Mouse (Mus musculus) heart, embryonic 14.5 days (tissue): Measurements from ENCODE around the gene Gid8. TPM values are rescaled to one million over a fixed set of nuclear protein-coding genes. Genes with fewer than 3 reads are reported as not detected.
A peak's percentile ranks its signal among the peaks of the same experiment; 100 is the strongest.

Experiments used
- ATAC-seq: fragments of 200-750 bp; cut with Nextera tagmentation; 2 replicates; pipeline ENCODE4 v1.8.0; 2017; ENCODE audit warnings: low read depth, moderate TSS enrichment; ENCODE audit not compliant: insufficient number of reproducible peaks, insufficient read depth, low FRiP score
- H3K27ac ChIP-seq, 2 experiments: fragments of 200-500 bp in 1 of 2; fragments of 300-500 bp in 1 of 2; sonication (generic) in 1 of 2; replicated peaks in 1 of 2; 2 replicates each; pipeline ENCODE4 v1.5.1; 2012 to 2014; ENCODE audit warnings: low read depth in 2 of 2, low read length in 2 of 2, control low read depth in 1 of 2, mild to moderate bottlenecking in 1 of 2, mixed read lengths in 1 of 2; ENCODE audit not compliant: control insufficient read depth in 1 of 2, insufficient read depth in 1 of 2
- H3K27me3 ChIP-seq: fragments of 300-500 bp; sonication (generic); 2 replicates; pipeline ENCODE4 v1.6.1; 2014; ENCODE audit warnings: mild to moderate bottlenecking, low read length, control low read depth; ENCODE audit not compliant: control insufficient read depth, insufficient read depth
- H3K36me3 ChIP-seq: fragments of 300-500 bp; sonication (generic); 2 replicates; pipeline ENCODE4 v1.6.1; 2014; ENCODE audit warnings: mild to moderate bottlenecking, control low read depth, low read length, mixed read lengths; ENCODE audit not compliant: control insufficient read depth, insufficient read depth
- H3K4me1 ChIP-seq, 2 experiments: fragments of 200-500 bp in 1 of 2; fragments of 300-500 bp in 1 of 2; sonication (generic) in 1 of 2; 2 replicates each; pipeline ENCODE4 v1.6.1; 2012 to 2014; ENCODE audit warnings: low read length in 2 of 2, control low read depth in 1 of 2, mixed read lengths in 1 of 2; ENCODE audit not compliant: control insufficient read depth in 2 of 2, insufficient read depth in 2 of 2
- H3K4me2 ChIP-seq: fragments of 300-500 bp; sonication (generic); 2 replicates; pipeline ENCODE4 v1.6.1; 2014; ENCODE audit warnings: mild to moderate bottlenecking, low read length
- H3K4me3 ChIP-seq, 2 experiments: fragments of 200-500 bp in 1 of 2; fragments of 300-500 bp in 1 of 2; sonication (generic) in 1 of 2; 2 replicates each; pipeline ENCODE4 v1.5.1; 2012 to 2014; ENCODE audit warnings: low read length in 2 of 2, mild to moderate bottlenecking in 2 of 2, control low read depth in 1 of 2, low read depth in 1 of 2, moderate library complexity in 1 of 2; ENCODE audit not compliant: control insufficient read depth in 1 of 2, insufficient read depth in 1 of 2
- H3K9ac ChIP-seq: fragments of 300-500 bp; sonication (generic); 2 replicates; pipeline ENCODE4 v1.6.1; 2014; ENCODE audit warnings: mild to moderate bottlenecking, low read length
- H3K9me3 ChIP-seq: fragments of 300-500 bp; sonication (generic); 2 replicates; pipeline ENCODE4 v1.6.1; 2016; ENCODE audit warnings: low read length, control low read depth; ENCODE audit not compliant: control insufficient read depth
- WGBS: fragments of 180-500 bp; shearing (Covaris S2); extraction: QIAGEN DNeasy Blood & Tissue Kit; methylation state at CpG from one replicate; pipeline ENCODE4 v1.1.7; 2014; 5-methylcytosine and 5-hydroxymethylcytosine counted together
- polyA plus RNA-seq: library from polyadenylated mRNA; unstranded; fragments of >200 nt; fragmentation: Nextera tagmentation; extraction: Ambion mirVana; gene quantifications from 2 replicates; pipeline ENCODE4 v1.2.1, GENCODE M21; 2014

The Gid8 gene
- polyA plus RNA-seq: 49.0 and 50.5 TPM in 2 replicates

DNA sequence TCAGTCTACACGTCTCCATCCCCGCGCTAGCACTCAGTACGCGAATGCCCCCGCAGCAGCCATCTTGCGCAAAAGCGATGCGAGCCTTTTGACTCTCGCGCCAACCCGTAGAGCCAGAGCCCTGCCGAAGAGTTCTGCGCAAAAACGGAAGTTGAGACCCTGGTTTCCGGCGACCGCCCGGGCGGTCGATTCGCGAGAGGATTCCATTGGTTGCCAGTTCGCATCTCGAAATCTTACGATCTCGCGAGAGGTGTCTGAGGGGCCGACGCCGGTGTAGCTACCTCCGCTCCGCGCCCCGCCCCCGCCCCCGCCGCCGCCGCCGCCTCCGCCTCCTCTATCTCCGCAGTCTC lies at the start of gene Gid8, which contains the start of gene Dido1:
TSS of gene Gid8 (plus strand) at position 195 of the 350 bp plus-strand sequence.
TSS of gene Dido1 (minus strand) at position 77 of the 350 bp plus-strand sequence.
- no peaks in the 10 kb centered on the region for H3K27me3 ChIP-seq
- peak within 1 kb of the TSS; percentile 82 to 88 for H3K27ac ChIP-seq
- under 1% methylated on average over 34 of the region's 43 CpGs for WGBS
- peak; percentile 92 for ATAC-seq
- peaks cover 5 to 24% of the 10 kb centered on the region in 2 experiments for H3K4me1 ChIP-seq
- peak within 1 kb of the TSS; percentile 99 for H3K9ac ChIP-seq
- peak within 1 kb of the TSS; percentile 89 for H3K4me2 ChIP-seq
- H3K9me3 ChIP-seq: no peaks in the 10 kb centered on the region
- H3K4me3 ChIP-seq: peak within 1 kb of the TSS; percentile 76 to 100
- H3K36me3 ChIP-seq: peaks cover 27% of the 10 kb centered on the region

GRCm38 (mm10) chr2:180660521-180660920 lies 49.4 kb upstream of the Gid8 start:
- H3K9ac ChIP-seq: no peak overlapping the region
- H3K9me3 ChIP-seq: no peaks in the 10 kb centered on the region
- H3K4me1 ChIP-seq: no peaks in the 10 kb centered on the region; a peak in 1 of 4 replicates
- H3K36me3 ChIP-seq: peaks cover 39% of the 10 kb centered on the region
- H3K4me2 ChIP-seq: no peak overlapping the region
- H3K27me3 ChIP-seq: no peaks in the 10 kb centered on the region
- H3K4me3 ChIP-seq: no peak overlapping the region
- WGBS: 84% methylated on average over 5 of the region's 5 CpGs
- no peak for ATAC-seq
- H3K27ac ChIP-seq: no peak overlapping the region

- 73% methylated on average over 4 of the region's 4 CpGs for WGBS
- Histone ChIP-seq H3K27ac (no peak overlapping the region), H3K9me3 (no peaks in the 10 kb centered on the region), H3K36me3 (peaks cover 54% of the 10 kb centered on the region), H3K4me2 (no peak overlapping the region), H3K27me3 (no peaks in the 10 kb centered on the region), H3K9ac (no peak overlapping the region), H3K4me1 (no peaks in the 10 kb centered on the region; a peak in 1 of 4 replicates), H3K4me3 (no peak overlapping the region)
- no peak for ATAC-seq
These were observed 47.9 kb upstream of the Gid8 start for GRCm38 (mm10) chr2:180662008-180662407.

- Histone ChIP-seq H3K9ac (no peak overlapping the region), H3K27ac (no peak overlapping the region), H3K4me3 (no peak overlapping the region), H3K4me1 (no peaks in the 10 kb centered on the region), H3K9me3 (no peaks in the 10 kb centered on the region), H3K36me3 (peaks cover 60% of the 10 kb centered on the region), H3K4me2 (no peak overlapping the region), H3K27me3 (no peaks in the 10 kb centered on the region)
- no peak for ATAC-seq
- WGBS: 89% methylated on average over 2 of the region's 2 CpGs
These were observed 33.2 kb upstream of the Gid8 start for GRCm38 (mm10) chr2:180676706-180677105.

GRCm38 (mm10) chr2:180678609-180679140 lies 31.2 kb upstream of the Gid8 start:
- WGBS: 31% methylated on average over 4 of the region's 4 CpGs
- no peak overlapping the region for H3K9ac ChIP-seq
- H3K36me3 ChIP-seq: peaks cover 60% of the 10 kb centered on the region
- H3K9me3 ChIP-seq: no peaks in the 10 kb centered on the region
- H3K4me1 ChIP-seq: no peaks in the 10 kb centered on the region
- no peaks in the 10 kb centered on the region for H3K27me3 ChIP-seq
- no peak overlapping the region for H3K4me2 ChIP-seq
- no peak overlapping the region for H3K4me3 ChIP-seq
- peak; percentile 45; the same call in 1 of the 2 replicates for ATAC-seq
- H3K27ac ChIP-seq: no peak overlapping the region

DNA sequence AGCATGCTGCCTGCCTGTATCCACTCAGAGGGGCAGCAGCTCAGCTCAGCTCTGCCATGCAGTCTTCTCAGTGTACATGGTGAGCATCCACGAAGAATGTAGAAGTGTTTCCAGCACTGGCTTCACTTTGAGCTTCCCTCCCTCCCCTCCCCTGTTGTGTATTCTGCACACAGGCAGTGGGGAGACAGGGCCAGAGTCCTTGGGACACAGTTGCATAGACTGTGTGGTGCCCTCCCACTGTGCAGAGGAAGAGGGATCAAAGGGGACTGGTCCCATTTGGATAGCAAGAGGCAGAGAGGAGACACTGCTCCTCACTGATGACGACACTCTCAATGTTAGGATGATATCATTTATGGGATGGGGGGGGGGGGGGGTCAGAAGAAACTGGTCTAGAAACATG lies 28.7 kb upstream of the Gid8 start:
- Histone ChIP-seq H3K4me1 (no peaks in the 10 kb centered on the region), H3K4me2 (no peak overlapping the region), H3K27ac (no peak overlapping the region), H3K9me3 (no peaks in the 10 kb centered on the region), H3K4me3 (no peak overlapping the region), H3K36me3 (peaks cover 69% of the 10 kb centered on the region), H3K27me3 (no peaks in the 10 kb centered on the region), H3K9ac (no peak overlapping the region)
- WGBS: 46% methylated on average over 2 of the region's 2 CpGs
- ATAC-seq: no peak

DNA sequence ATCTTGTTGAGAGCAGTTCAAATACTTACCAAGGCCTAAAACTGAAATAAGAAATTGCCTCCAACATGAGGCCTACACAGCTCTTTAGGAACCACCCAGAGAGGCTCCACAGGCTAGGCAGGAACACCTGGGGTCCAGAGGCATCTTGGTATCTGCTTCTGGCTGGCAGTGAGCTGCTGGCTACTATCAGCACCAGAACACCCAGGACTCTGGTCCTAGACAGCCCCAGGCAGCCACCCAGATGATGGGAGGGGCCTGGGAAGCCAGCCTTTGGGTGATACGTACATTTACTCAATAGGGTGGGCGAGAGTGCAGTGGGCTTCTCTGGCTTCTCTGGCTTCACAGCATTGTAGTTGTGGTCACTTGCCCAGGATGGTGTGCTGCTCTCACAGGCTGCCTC lies 26.4 kb upstream of the Gid8 start:
- H3K9me3 ChIP-seq: no peaks in the 10 kb centered on the region
- peaks cover 92% of the 10 kb centered on the region for H3K36me3 ChIP-seq
- H3K9ac ChIP-seq: no peak overlapping the region
- H3K4me2 ChIP-seq: no peak overlapping the region
- ATAC-seq: no peak
- no peaks in the 10 kb centered on the region for H3K4me1 ChIP-seq
- no peaks in the 10 kb centered on the region for H3K27me3 ChIP-seq
- 80% methylated on average over 2 of the region's 2 CpGs for WGBS
- no peak overlapping the region for H3K27ac ChIP-seq
- H3K4me3 ChIP-seq: no peak overlapping the region

- Histone ChIP-seq H3K9ac (no peak overlapping the region), H3K27me3 (no peaks in the 10 kb centered on the region), H3K36me3 (peaks cover 97% of the 10 kb centered on the region), H3K9me3 (no peaks in the 10 kb centered on the region), H3K4me3 (no peak overlapping the region), H3K27ac (no peak overlapping the region), H3K4me2 (no peak overlapping the region), H3K4me1 (no peaks in the 10 kb centered on the region)
- 57% methylated on average over 4 of the region's 4 CpGs for WGBS
- ATAC-seq: no peak
These were observed 25.9 kb upstream of the Gid8 start for GRCm38 (mm10) chr2:180684031-180684430.
